Mouse (Mus musculus) embryonic facial prominence, embryonic 13.5 days (tissue): ENCODE results near the gene Selenop. TPM values are rescaled to one million over a fixed set of nuclear protein-coding genes. Genes with fewer than 3 reads are reported as not detected.

Source experiments
- ATAC-seq: fragments of 200-750 bp; cut with Nextera tagmentation; 2 replicates; pipeline ENCODE4 v1.8.0; 2017; ENCODE audit warnings: low read depth; ENCODE audit not compliant: insufficient number of reproducible peaks, insufficient read depth, low FRiP score, low TSS enrichment
- H3K27ac ChIP-seq: fragments of 300-500 bp; sonication (generic); 2 replicates; pipeline ENCODE4 v1.5.1; 2015; ENCODE audit warnings: moderate library complexity, mild to moderate bottlenecking, inconsistent platforms
- H3K27me3 ChIP-seq: fragments of 300-500 bp; sonication (generic); 2 replicates; pipeline ENCODE4 v1.6.1; 2015; ENCODE audit warnings: mild to moderate bottlenecking, inconsistent platforms
- H3K36me3 ChIP-seq: fragments of 300-500 bp; sonication (generic); 2 replicates; pipeline ENCODE4 v1.6.1; 2015; ENCODE audit warnings: mild to moderate bottlenecking, inconsistent platforms
- H3K4me1 ChIP-seq: fragments of 300-500 bp; sonication (generic); 2 replicates; pipeline ENCODE4 v1.6.1; 2015; ENCODE audit warnings: inconsistent platforms
- H3K4me2 ChIP-seq: fragments of 300-500 bp; sonication (generic); 2 replicates; pipeline ENCODE4 v1.6.1; 2015; ENCODE audit warnings: moderate library complexity, mild to moderate bottlenecking, inconsistent platforms
- H3K4me3 ChIP-seq: fragments of 300-500 bp; sonication (generic); 2 replicates; pipeline ENCODE4 v1.5.1; 2015; ENCODE audit warnings: mild to moderate bottlenecking, inconsistent platforms
- H3K9ac ChIP-seq: fragments of 300-500 bp; sonication (generic); 2 replicates; pipeline ENCODE4 v1.6.1; 2015; ENCODE audit warnings: mild to moderate bottlenecking, inconsistent platforms
- H3K9me3 ChIP-seq: fragments of 300-500 bp; sonication (generic); 2 replicates; pipeline ENCODE4 v1.6.1; 2016; ENCODE audit warnings: inconsistent platforms
- WGBS: fragments of 180-500 bp; shearing (Covaris S2); methylation state at CpG from one replicate; pipeline ENCODE4 v1.1.7; 2015; ENCODE audit warnings: mixed read lengths; 5-methylcytosine and 5-hydroxymethylcytosine counted together
- polyA plus RNA-seq: library from polyadenylated mRNA; unstranded; fragments of >200 nt; fragmentation: Nextera tagmentation; extraction: Ambion mirVana; gene quantifications from 2 replicates; pipeline ENCODE4 v1.2.1, GENCODE M21; 2015

The Selenop gene
- polyA plus RNA-seq, 1 experiment from 2014 or later: 87.2 TPM

GRCm38 (mm10) chr15:3273191-3273590, 4.8 kb downstream of the Selenop start:
- Histone ChIP-seq H3K4me1 (peaks cover 19% of the 10 kb centered on the region), H3K4me2 (no peak overlapping the region), H3K4me3 (no peak overlapping the region), H3K36me3 (peaks cover 8% of the 10 kb centered on the region), H3K27ac (no peak overlapping the region), H3K9ac (no peak overlapping the region), H3K27me3 (no peaks in the 10 kb centered on the region), H3K9me3 (no peaks in the 10 kb centered on the region)
- 60% methylated on average over 1 of the region's 1 CpGs for WGBS
- no peak for ATAC-seq

GRCm38 (mm10) chr15:3277391-3277790, 9.0 kb downstream of the Selenop start:
- ATAC-seq: no peak
- no peak overlapping the region for H3K27ac ChIP-seq
- H3K27me3 ChIP-seq: no peaks in the 10 kb centered on the region
- no peaks in the 10 kb centered on the region for H3K9me3 ChIP-seq
- H3K9ac ChIP-seq: no peak overlapping the region
- no peak overlapping the region for H3K4me2 ChIP-seq
- 95% methylated on average over 2 of the region's 2 CpGs for WGBS
- no peak overlapping the region for H3K4me3 ChIP-seq
- H3K4me1 ChIP-seq: no peaks in the 10 kb centered on the region
- H3K36me3 ChIP-seq: peaks cover 13% of the 10 kb centered on the region

DNA sequence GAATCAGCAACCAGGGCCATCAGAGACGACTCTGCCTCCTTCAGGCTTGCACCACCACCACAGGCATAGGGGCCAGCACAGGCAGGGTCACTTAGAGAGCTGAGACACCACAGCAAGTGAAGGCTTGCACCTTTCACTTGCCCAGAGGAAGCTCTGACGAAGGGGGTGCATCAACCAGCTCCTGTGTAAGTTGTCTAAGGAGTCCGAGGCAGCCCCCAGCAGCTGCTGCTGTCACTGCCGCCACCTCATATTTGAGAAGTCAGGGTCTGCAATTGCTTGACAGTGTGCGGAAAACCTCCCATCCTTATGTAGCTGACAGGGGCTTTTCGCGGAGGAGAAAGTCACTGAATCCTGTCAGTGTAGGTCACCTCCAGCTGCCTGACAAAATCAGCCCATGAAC, 10.9 kb downstream of the Selenop start:
- WGBS: 74% methylated on average over 7 of the region's 7 CpGs
- Histone ChIP-seq H3K36me3 (peaks cover 13% of the 10 kb centered on the region), H3K9ac (no peak overlapping the region), H3K4me1 (no peaks in the 10 kb centered on the region), H3K4me3 (no peak overlapping the region), H3K27me3 (no peaks in the 10 kb centered on the region), H3K27ac (no peak overlapping the region), H3K9me3 (no peaks in the 10 kb centered on the region), H3K4me2 (no peak overlapping the region)
- no peak for ATAC-seq

GRCm38 (mm10) chr15:3281216-3281615, 12.9 kb downstream of the Selenop start:
- H3K9ac ChIP-seq: no peak overlapping the region
- no peaks in the 10 kb centered on the region for H3K9me3 ChIP-seq
- H3K4me2 ChIP-seq: no peak overlapping the region
- no peak overlapping the region for H3K27ac ChIP-seq
- H3K4me1 ChIP-seq: no peaks in the 10 kb centered on the region
- no peak overlapping the region for H3K4me3 ChIP-seq
- H3K36me3 ChIP-seq: peaks cover 10% of the 10 kb centered on the region
- H3K27me3 ChIP-seq: no peaks in the 10 kb centered on the region
- ATAC-seq: no peak

- WGBS: 84% methylated on average over 1 of the region's 1 CpGs
- no peaks in the 10 kb centered on the region for H3K27me3 ChIP-seq
- no peak overlapping the region for H3K27ac ChIP-seq
- no peak overlapping the region for H3K9ac ChIP-seq
- no peaks in the 10 kb centered on the region for H3K4me1 ChIP-seq
- H3K4me3 ChIP-seq: no peak overlapping the region
- peaks cover 10% of the 10 kb centered on the region for H3K36me3 ChIP-seq
- no peaks in the 10 kb centered on the region for H3K9me3 ChIP-seq
- no peak for ATAC-seq
- no peak overlapping the region for H3K4me2 ChIP-seq
These were observed 13.4 kb downstream of the Selenop start for GRCm38 (mm10) chr15:3281737-3282136.

GRCm38 (mm10) chr15:3286032-3286431, 17.7 kb downstream of the Selenop start:
- Histone ChIP-seq H3K4me3 (no peak overlapping the region), H3K4me2 (no peak overlapping the region), H3K27ac (no peak overlapping the region), H3K4me1 (no peaks in the 10 kb centered on the region), H3K27me3 (no peaks in the 10 kb centered on the region), H3K36me3 (no peaks in the 10 kb centered on the region), H3K9me3 (no peaks in the 10 kb centered on the region), H3K9ac (no peak overlapping the region)
- no peak for ATAC-seq

DNA sequence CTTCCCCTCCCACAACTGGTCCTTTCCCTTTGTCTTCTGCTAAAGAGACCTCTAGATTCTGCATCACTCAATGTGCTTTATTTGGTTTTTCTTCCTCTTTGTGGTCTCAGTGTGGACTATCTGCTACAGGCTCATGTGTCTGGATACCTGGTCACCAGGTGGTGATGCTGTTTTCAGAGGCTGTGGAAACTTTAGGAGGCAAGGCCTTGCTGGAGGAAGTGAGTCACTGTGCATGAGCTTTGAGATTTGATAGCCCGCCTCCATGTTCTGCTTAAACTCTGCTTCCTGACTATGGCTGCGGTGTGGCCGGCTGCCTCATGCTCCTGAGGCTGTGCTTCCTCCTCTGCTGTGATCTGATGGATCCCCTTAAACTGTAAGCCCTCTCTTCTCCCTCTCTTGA, 22.1 kb downstream of the Selenop start:
- Histone ChIP-seq H3K9ac (no peak overlapping the region), H3K27me3 (no peaks in the 10 kb centered on the region), H3K4me1 (no peaks in the 10 kb centered on the region), H3K36me3 (no peaks in the 10 kb centered on the region), H3K27ac (no peak overlapping the region), H3K9me3 (no peaks in the 10 kb centered on the region), H3K4me3 (no peak overlapping the region), H3K4me2 (no peak overlapping the region)
- no peak for ATAC-seq
- WGBS: 86% methylated on average over 3 of the region's 3 CpGs

DNA sequence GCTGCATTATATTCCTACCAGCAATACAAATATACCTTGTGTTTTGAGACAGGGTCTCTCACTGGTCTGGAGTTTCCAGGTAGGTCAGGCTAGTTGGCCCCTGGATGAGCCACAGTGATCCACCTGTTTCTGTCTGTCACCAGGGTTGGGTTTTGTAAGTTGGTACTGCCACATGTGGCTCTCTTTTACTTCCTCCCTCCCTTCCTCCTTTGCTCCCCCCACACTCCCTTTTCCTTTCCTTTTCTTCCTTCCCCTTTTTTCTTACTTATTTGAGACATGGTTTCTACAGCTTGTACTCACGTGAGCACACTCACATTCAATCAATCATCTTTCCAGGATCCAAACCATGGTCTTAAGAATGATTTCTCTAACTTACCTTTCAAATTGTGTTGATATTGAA, 25.1 kb downstream of the Selenop start:
- Histone ChIP-seq H3K4me2 (no peak overlapping the region), H3K36me3 (no peaks in the 10 kb centered on the region), H3K9ac (no peak overlapping the region), H3K27me3 (no peaks in the 10 kb centered on the region), H3K27ac (no peak overlapping the region), H3K9me3 (no peaks in the 10 kb centered on the region), H3K4me3 (no peak overlapping the region), H3K4me1 (no peaks in the 10 kb centered on the region)
- no peak for ATAC-seq
- WGBS: 66% methylated on average over 1 of the region's 1 CpGs

DNA sequence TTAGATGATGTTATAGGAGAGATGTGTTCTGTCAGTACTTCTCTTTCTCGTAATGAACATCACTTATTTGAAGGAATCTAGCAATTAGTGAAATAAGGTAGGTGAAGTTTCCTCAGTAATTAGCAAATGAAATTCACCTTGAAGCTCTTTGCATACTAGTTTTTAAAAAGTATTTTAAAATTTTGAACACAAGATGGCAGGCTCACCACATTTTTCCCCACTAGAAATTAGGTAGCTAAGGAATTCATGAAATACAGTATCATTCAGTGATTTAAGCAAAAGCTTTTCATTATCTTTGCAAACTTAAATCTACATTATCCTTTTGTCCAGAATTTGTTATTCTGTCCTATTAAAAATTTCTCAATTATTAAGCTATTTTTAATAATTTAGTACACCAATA, 27.6 kb downstream of the Selenop start:
- Histone ChIP-seq H3K4me1 (no peaks in the 10 kb centered on the region), H3K4me2 (no peak overlapping the region), H3K27ac (no peak overlapping the region), H3K27me3 (no peaks in the 10 kb centered on the region), H3K4me3 (no peak overlapping the region), H3K9ac (no peak overlapping the region), H3K9me3 (no peaks in the 10 kb centered on the region), H3K36me3 (no peaks in the 10 kb centered on the region)
- 69% methylated on average over 1 of the region's 1 CpGs for WGBS
- ATAC-seq: no peak

- 76% methylated on average over 8 of the region's 8 CpGs for WGBS
- H3K36me3 ChIP-seq: no peaks in the 10 kb centered on the region
- no peaks in the 10 kb centered on the region for H3K9me3 ChIP-seq
- H3K4me1 ChIP-seq: no peaks in the 10 kb centered on the region
- no peak overlapping the region for H3K4me3 ChIP-seq
- H3K9ac ChIP-seq: no peak overlapping the region
- ATAC-seq: no peak
- no peak overlapping the region for H3K27ac ChIP-seq
- H3K27me3 ChIP-seq: no peaks in the 10 kb centered on the region
- H3K4me2 ChIP-seq: no peak overlapping the region
These were observed 29.3 kb downstream of the Selenop start for GRCm38 (mm10) chr15:3297615-3298014.

- ATAC-seq: no peak
- Histone ChIP-seq H3K36me3 (no peaks in the 10 kb centered on the region), H3K27ac (no peak overlapping the region), H3K9me3 (no peaks in the 10 kb centered on the region), H3K4me1 (no peaks in the 10 kb centered on the region), H3K9ac (no peak overlapping the region), H3K4me2 (no peak overlapping the region), H3K4me3 (no peak overlapping the region), H3K27me3 (no peaks in the 10 kb centered on the region)
- WGBS: 80% methylated on average over 4 of the region's 4 CpGs
These were observed 32.2 kb downstream of the Selenop start for GRCm38 (mm10) chr15:3300361-3301100.

- Histone ChIP-seq H3K4me1 (no peaks in the 10 kb centered on the region), H3K4me2 (no peak within 1 kb of the TSS), H3K27me3 (no peaks in the 10 kb centered on the region), H3K36me3 (no peaks in the 10 kb centered on the region), H3K27ac (no peak within 1 kb of the TSS), H3K9ac (no peak within 1 kb of the TSS), H3K4me3 (no peak within 1 kb of the TSS), H3K9me3 (no peaks in the 10 kb centered on the region)
- no peak for ATAC-seq
- 86% methylated on average over 12 of the region's 12 CpGs for WGBS
These were observed 35.1 kb downstream of the Selenop start, which contains the start of gene Ccdc152 for GRCm38 (mm10) chr15:3303426-3303825. Ccdc152 (minus strand) TSS chr15:3303526.
